Mouse (Mus musculus): ENCODE measurements at regions not wholly inside any gene's neighbourhood (a gene's known extent, or its start where the extent isn't known, plus 50 kb on each side); places are given as distances from the start of the nearest gene placed in this dataset.

- H3K9me3 ChIP-seq (ENCODE audit: control insufficient read depth, insufficient read depth, low read depth, low read length), result no peaks in the 10 kb centered on the region
- H3K36me3 ChIP-seq (ENCODE audit: control insufficient read depth, insufficient read depth, low read length, poor library complexity, severe bottlenecking), result no peaks in the 10 kb centered on the region
- no peak overlapping the region for H3K4me3 ChIP-seq (ENCODE audit: insufficient read depth in 1 of 2, low read depth in 1 of 2, low read length in 2 of 2, poor library complexity in 1 of 2, severe bottlenecking in 1 of 2)
- no peak for DNase-seq (ENCODE audit: low read depth, low spot score)
- in situ Hi-C loops (cut with MboI; ENCODE audit: low sequenced_read_pairs in 2 of 2, unreplicated experiment in 2 of 2), result no loop called here
- no peak overlapping the region for H3K27ac ChIP-seq (ENCODE audit: insufficient read depth, low read depth, low read length, poor library complexity, severe bottlenecking)
- TF ChIP-seq MAFK (IDR thresholded peaks at IDR 0.05; ENCODE audit: insufficient read depth, low read depth, low read length) (no peak), ZC3H11A (IDR thresholded peaks at IDR 0.05; ENCODE audit: borderline replicate concordance, low read depth, low read length) (no peak), ZNF384 (IDR thresholded peaks at IDR 0.05; ENCODE audit: low read depth, low read length) (no peak), CHD2 (IDR thresholded peaks at IDR 0.05; ENCODE audit: low read depth, low read length) (no peak), HCFC1 (IDR thresholded peaks at IDR 0.05; ENCODE audit: borderline replicate concordance, insufficient read depth, low read length) (no peak)
- H3K4me1 ChIP-seq (ENCODE audit: control insufficient read depth in 2 of 2, insufficient read depth in 2 of 2, low read length in 2 of 2, poor library complexity in 1 of 2), result no peaks in the 10 kb centered on the region
- H3K9ac ChIP-seq (ENCODE audit: insufficient read depth, low read depth, low read length, poor library complexity, severe bottlenecking), result no peak overlapping the region
Measured at GRCm38 (mm10) chr9:40586581-40586980, 55.4 kb upstream of the Gramd1b start.

- Histone ChIP-seq H3K36me3 (ENCODE audit: control insufficient read depth, insufficient read depth, low read length, poor library complexity, severe bottlenecking) (no peaks in the 10 kb centered on the region), H3K4me3 (ENCODE audit: insufficient read depth in 1 of 2, low read depth in 1 of 2, low read length in 2 of 2, poor library complexity in 1 of 2, severe bottlenecking in 1 of 2) (no peak overlapping the region), H3K9ac (ENCODE audit: insufficient read depth, low read depth, low read length, poor library complexity, severe bottlenecking) (no peak overlapping the region), H3K27ac (ENCODE audit: insufficient read depth, low read depth, low read length, poor library complexity, severe bottlenecking) (no peak overlapping the region), H3K9me3 (ENCODE audit: control insufficient read depth, insufficient read depth, low read depth, low read length) (no peaks in the 10 kb centered on the region), H3K4me1 (ENCODE audit: control insufficient read depth in 2 of 2, insufficient read depth in 2 of 2, low read length in 2 of 2, poor library complexity in 1 of 2) (no peaks in the 10 kb centered on the region)
- no peak for TF ChIP-seq MAFK (IDR thresholded peaks at IDR 0.05; ENCODE audit: insufficient read depth, low read depth, low read length)
- TF ChIP-seq ZNF384 (IDR thresholded peaks at IDR 0.05; ENCODE audit: low read depth, low read length), result no peak
- peak; percentile 38; the same call in 1 of the 2 replicates for TF ChIP-seq ZC3H11A (IDR thresholded peaks at IDR 0.05; ENCODE audit: borderline replicate concordance, low read depth, low read length)
- peak; percentile 61 for DNase-seq (ENCODE audit: low read depth, low spot score)
- in situ Hi-C loops (cut with MboI; ENCODE audit: low sequenced_read_pairs in 2 of 2, unreplicated experiment in 2 of 2), result no loop called here
Measured at GRCm38 (mm10) chr9:40583554-40583953, 52.4 kb upstream of the Gramd1b start.

- Histone ChIP-seq H3K4me1 (ENCODE audit: control insufficient read depth in 2 of 2, insufficient read depth in 2 of 2, low read length in 2 of 2, poor library complexity in 1 of 2) (no peaks in the 10 kb centered on the region), H3K9ac (ENCODE audit: insufficient read depth, low read depth, low read length, poor library complexity, severe bottlenecking) (no peak overlapping the region), H3K36me3 (ENCODE audit: control insufficient read depth, insufficient read depth, low read length, poor library complexity, severe bottlenecking) (no peaks in the 10 kb centered on the region), H3K9me3 (ENCODE audit: control insufficient read depth, insufficient read depth, low read depth, low read length) (no peaks in the 10 kb centered on the region), H3K27ac (ENCODE audit: insufficient read depth, low read depth, low read length, poor library complexity, severe bottlenecking) (no peak overlapping the region), H3K4me3 (ENCODE audit: insufficient read depth in 1 of 2, low read depth in 1 of 2, low read length in 2 of 2, poor library complexity in 1 of 2, severe bottlenecking in 1 of 2) (no peak overlapping the region)
- in situ Hi-C loops (cut with MboI; ENCODE audit: low sequenced_read_pairs in 2 of 2, unreplicated experiment in 2 of 2), result no loop called here
- DNase-seq (ENCODE audit: low read depth, low spot score), result peak; percentile 8
- TF ChIP-seq MAFK (IDR thresholded peaks at IDR 0.05; ENCODE audit: insufficient read depth, low read depth, low read length) (no peak), HCFC1 (IDR thresholded peaks at IDR 0.05; ENCODE audit: borderline replicate concordance, insufficient read depth, low read length) (no peak), ZNF384 (IDR thresholded peaks at IDR 0.05; ENCODE audit: low read depth, low read length) (no peak), ZC3H11A (IDR thresholded peaks at IDR 0.05; ENCODE audit: borderline replicate concordance, low read depth, low read length) (no peak), CHD2 (IDR thresholded peaks at IDR 0.05; ENCODE audit: low read depth, low read length) (no peak)
Measured at GRCm38 (mm10) chr9:40581854-40582253, 50.7 kb upstream of the Gramd1b start.
